Mouse (Mus musculus) embryonic facial prominence, embryonic 14.5 days (tissue): ENCODE measurements around the gene Katnbl1. TPM values are rescaled to one million over a fixed set of nuclear protein-coding genes. Genes with fewer than 3 reads are reported as not detected.
"Not testable (repeated sequence)": the region's sequence is repeated elsewhere in the genome, so short reads cannot be mapped to it uniquely, and the experiment has no call there.

Experiments
- ATAC-seq: fragments of 200-750 bp; cut with Nextera tagmentation; 2 replicates; pipeline ENCODE4 v1.8.0; 2017; ENCODE audit warnings: low read depth, moderate number of reproducible peaks, moderate TSS enrichment
- DNase-seq: peaks from one replicate; pipeline ENCODE4 v3.0.0-alpha.2; 2015; ENCODE audit warnings: low spot score
- H3K27ac ChIP-seq: fragments of 300-500 bp; sonication (generic); replicated peaks from 2 replicates; pipeline ENCODE4 v1.5.1; 2014; ENCODE audit warnings: low read depth, mild to moderate bottlenecking, low read length, moderate library complexity
- H3K27me3 ChIP-seq: fragments of 300-500 bp; sonication (generic); replicated peaks from 2 replicates; pipeline ENCODE4 v1.6.1; 2014; ENCODE audit warnings: low read length; ENCODE audit not compliant: control insufficient read depth, insufficient read depth
- H3K36me3 ChIP-seq: fragments of 300-500 bp; sonication (generic); 2 replicates; pipeline ENCODE4 v1.6.1; 2014; ENCODE audit warnings: low read length, mixed read lengths; ENCODE audit not compliant: control insufficient read depth, insufficient read depth
- H3K4me1 ChIP-seq: fragments of 300-500 bp; sonication (generic); 2 replicates; pipeline ENCODE4 v1.6.1; 2014; ENCODE audit warnings: antibody characterized with exemption, low read length; ENCODE audit not compliant: control insufficient read depth, insufficient read depth
- H3K4me2 ChIP-seq: fragments of 300-500 bp; sonication (generic); 2 replicates; pipeline ENCODE4 v1.6.1; 2014; ENCODE audit warnings: low read depth, mild to moderate bottlenecking, low read length, moderate library complexity, mixed read lengths
- H3K4me3 ChIP-seq: fragments of 300-500 bp; sonication (generic); 2 replicates; pipeline ENCODE4 v1.5.1; 2014; ENCODE audit warnings: low read depth, mild to moderate bottlenecking, low read length
- H3K9ac ChIP-seq: fragments of 300-500 bp; sonication (generic); 2 replicates; pipeline ENCODE4 v1.6.1; 2014; ENCODE audit warnings: low read depth, mild to moderate bottlenecking, low read length, moderate library complexity, mixed read lengths
- H3K9me3 ChIP-seq: fragments of 300-500 bp; sonication (generic); 2 replicates; pipeline ENCODE4 v1.6.1; 2016; ENCODE audit warnings: low read length; ENCODE audit not compliant: control insufficient read depth
- WGBS: fragments of 180-500 bp; shearing (Covaris S2); extraction: QIAGEN DNeasy Blood & Tissue Kit; methylation state at CpG from one replicate; pipeline ENCODE4 v1.1.7; 2014; 5-methylcytosine and 5-hydroxymethylcytosine counted together
- polyA plus RNA-seq: library from polyadenylated mRNA; unstranded; fragments of >200 nt; fragmentation: Nextera tagmentation; extraction: Ambion mirVana; gene quantifications from 2 replicates; pipeline ENCODE4 v1.2.1, GENCODE M21; 2014

The Katnbl1 gene
- polyA plus RNA-seq, 1 experiment from 2014 or later = 53.1 TPM

DNA sequence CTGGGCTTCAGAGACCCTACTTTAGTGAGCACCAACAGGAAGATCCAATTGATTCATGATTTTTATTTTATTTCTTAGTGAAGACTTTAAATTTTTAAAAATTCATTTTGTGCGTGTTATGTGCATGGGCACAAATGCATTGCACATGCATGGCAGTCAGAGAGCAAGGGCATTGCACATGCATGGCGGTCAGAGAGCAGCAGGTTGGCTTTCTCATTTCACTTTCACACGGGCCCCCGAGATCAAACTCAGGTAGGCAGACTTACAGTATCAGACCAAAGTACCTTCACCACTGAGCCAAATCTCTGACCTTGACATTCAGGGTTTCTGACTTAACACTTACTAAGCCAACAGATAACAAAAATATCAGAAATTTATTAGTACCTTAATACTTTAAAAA lies 50.7 kb downstream of the Katnbl1 start:
- Histone ChIP-seq H3K27me3 (no peaks in the 10 kb centered on the region), H3K4me1 (no peaks in the 10 kb centered on the region), H3K27ac (no peak overlapping the region), H3K4me2 (no peak overlapping the region), H3K36me3 (no peaks in the 10 kb centered on the region), H3K4me3 (no peak overlapping the region), H3K9me3 (no peaks in the 10 kb centered on the region), H3K9ac (no peak overlapping the region)
- WGBS = 85% methylated on average over 4 of the region's 4 CpGs
- ATAC-seq = no peak
- DNase-seq = no peak

DNA sequence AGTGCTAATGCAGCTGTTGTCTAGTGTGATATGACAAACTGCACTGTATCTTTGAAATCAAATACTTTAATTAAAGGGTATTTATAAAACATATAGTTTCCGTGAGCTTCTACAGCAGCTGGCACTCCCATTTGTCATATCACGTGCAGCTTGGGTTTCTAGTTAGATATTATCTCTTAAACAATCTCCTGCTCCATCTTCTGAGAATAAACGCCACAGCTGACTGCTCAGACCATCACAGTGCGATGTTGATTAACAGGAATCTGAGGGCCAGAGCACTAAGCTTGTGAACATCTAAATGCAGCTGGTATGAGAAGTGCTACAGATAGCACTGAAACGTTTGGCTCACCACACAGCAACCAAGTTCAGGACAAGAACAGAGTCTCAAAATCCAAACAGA lies 51.4 kb downstream of the Katnbl1 start:
- Histone ChIP-seq H3K4me3 (no peak overlapping the region), H3K4me2 (no peak overlapping the region), H3K27ac (no peak overlapping the region), H3K36me3 (no peaks in the 10 kb centered on the region), H3K4me1 (no peaks in the 10 kb centered on the region), H3K9ac (no peak overlapping the region), H3K27me3 (no peaks in the 10 kb centered on the region), H3K9me3 (no peaks in the 10 kb centered on the region)
- DNase-seq (peak; percentile 62), ATAC-seq (peak; percentile 70; the same call in 1 of the 2 replicates)
- WGBS = 53% methylated on average over 5 of the region's 5 CpGs

DNA sequence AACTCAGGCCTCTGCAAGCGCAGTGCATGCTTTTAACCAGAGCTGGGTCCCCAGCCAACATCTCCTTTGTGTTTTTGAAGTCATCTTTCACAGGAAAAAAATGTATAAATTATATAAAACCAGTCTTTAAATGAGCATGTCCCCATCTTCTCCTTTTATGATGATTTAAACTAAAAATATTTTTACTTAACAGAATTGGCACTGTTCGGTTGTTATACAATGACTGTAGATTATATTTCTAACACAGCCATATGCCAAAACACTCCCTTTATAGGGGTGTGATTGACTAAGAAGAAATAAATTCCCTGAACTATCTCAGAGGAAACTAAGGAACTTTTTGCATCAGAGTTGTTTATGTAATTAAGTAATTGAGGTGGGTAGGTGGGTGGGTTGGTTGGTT lies 53.5 kb downstream of the Katnbl1 start:
- Histone ChIP-seq H3K4me1 (no peaks in the 10 kb centered on the region), H3K4me3 (no peak overlapping the region), H3K36me3 (no peaks in the 10 kb centered on the region), H3K9ac (no peak overlapping the region), H3K4me2 (no peak overlapping the region), H3K27ac (no peak overlapping the region), H3K9me3 (no peaks in the 10 kb centered on the region), H3K27me3 (no peaks in the 10 kb centered on the region)
- ATAC-seq (no peak), DNase-seq (no peak)
- WGBS = 86% methylated on average over 2 of the region's 2 CpGs

DNA sequence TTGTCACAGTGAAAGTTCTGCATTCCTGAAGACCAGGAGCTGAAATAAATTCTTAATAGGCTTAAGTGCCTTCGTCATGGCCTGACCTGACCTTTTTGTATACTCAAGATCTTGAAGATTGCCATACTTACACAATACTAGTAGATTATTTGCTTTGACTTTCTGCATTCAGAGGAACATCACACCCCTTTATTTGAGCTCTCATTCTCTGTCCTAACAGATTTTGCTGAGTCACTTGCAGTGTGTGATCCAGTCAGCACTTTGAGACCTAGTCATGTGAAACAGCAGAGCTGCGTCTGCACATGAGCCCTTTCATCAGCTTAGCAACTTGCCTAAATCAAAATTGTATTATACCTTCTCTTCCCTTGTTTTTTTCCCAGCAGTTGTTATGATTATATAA lies 54.3 kb downstream of the Katnbl1 start:
- H3K4me3 ChIP-seq = no peak overlapping the region
- no peaks in the 10 kb centered on the region for H3K36me3 ChIP-seq
- no peaks in the 10 kb centered on the region for H3K4me1 ChIP-seq
- no peak overlapping the region for H3K9ac ChIP-seq
- H3K27ac ChIP-seq = no peak overlapping the region
- DNase-seq (peak; percentile 5), ATAC-seq (no peak)
- H3K4me2 ChIP-seq = no peak overlapping the region
- H3K27me3 ChIP-seq = no peaks in the 10 kb centered on the region
- no peaks in the 10 kb centered on the region for H3K9me3 ChIP-seq
- 63% methylated on average over 2 of the region's 2 CpGs for WGBS

DNA sequence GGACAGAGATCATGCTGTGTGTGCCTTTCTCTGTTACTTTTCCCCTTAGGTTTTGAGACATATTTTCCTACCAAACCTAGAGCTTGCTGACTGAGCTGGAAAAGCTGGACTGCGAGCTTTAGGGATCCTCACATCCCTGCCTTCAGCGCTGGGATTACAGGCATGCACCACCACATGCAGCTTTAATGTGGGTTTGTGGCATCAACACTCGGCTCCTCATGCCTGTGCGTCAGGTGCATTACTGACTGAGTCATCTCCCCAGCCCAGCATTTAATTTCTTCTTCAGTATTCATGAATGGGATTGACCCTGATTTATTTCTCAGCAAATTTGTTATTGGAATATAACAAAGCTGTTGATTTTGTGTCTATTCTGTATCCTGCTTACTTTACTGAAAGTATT lies 57.3 kb downstream of the Katnbl1 start:
- Histone ChIP-seq H3K27ac (no peak overlapping the region), H3K4me2 (no peak overlapping the region), H3K27me3 (no peaks in the 10 kb centered on the region), H3K9ac (no peak overlapping the region), H3K4me1 (no peaks in the 10 kb centered on the region), H3K4me3 (no peak overlapping the region), H3K36me3 (no peaks in the 10 kb centered on the region), H3K9me3 (no peaks in the 10 kb centered on the region)
- ATAC-seq (no peak), DNase-seq (no peak)
- WGBS = 72% methylated on average over 4 of the region's 4 CpGs

- H3K36me3 ChIP-seq = no peaks in the 10 kb centered on the region
- ATAC-seq = no peak
- H3K4me2 ChIP-seq = no peak overlapping the region
- no peak for DNase-seq
- whole genome bisulfite sequencing = 90% methylated on average over 2 of the region's 2 CpGs
- H3K27ac ChIP-seq = no peak overlapping the region
- H3K4me1 ChIP-seq = no peaks in the 10 kb centered on the region
- no peak overlapping the region for H3K4me3 ChIP-seq
- H3K27me3 ChIP-seq = no peaks in the 10 kb centered on the region
- no peak overlapping the region for H3K9ac ChIP-seq
- H3K9me3 ChIP-seq = no peaks in the 10 kb centered on the region
Measured at GRCm38 (mm10) chr2:112437589-112437988, 58.6 kb downstream of the Katnbl1 start.

DNA sequence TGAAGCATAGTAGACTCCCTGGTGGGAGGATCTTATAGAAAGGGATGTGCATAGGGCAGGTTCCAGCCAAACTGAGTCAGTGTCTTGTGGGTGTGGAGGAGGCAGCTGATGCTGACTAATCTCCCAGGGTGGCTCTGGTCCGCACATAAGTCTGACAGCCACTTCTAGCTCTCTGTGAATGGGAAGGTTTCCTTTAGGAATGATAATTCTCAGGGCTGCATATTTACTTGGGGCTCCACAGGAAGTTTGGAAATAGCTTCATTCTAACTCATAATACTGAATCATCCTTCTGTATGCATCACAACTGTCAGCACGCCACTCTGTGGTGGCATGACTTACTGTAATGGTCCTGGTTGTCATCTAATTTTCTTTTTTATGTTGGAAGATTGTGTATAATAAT lies 64.5 kb downstream of the Katnbl1 start:
- Histone ChIP-seq H3K36me3 (no peaks in the 10 kb centered on the region), H3K9me3 (no peaks in the 10 kb centered on the region), H3K9ac (no peak overlapping the region), H3K27me3 (no peaks in the 10 kb centered on the region), H3K4me2 (no peak overlapping the region), H3K27ac (no peak overlapping the region), H3K4me1 (no peaks in the 10 kb centered on the region), H3K4me3 (no peak overlapping the region)
- ATAC-seq = no peak
- 52% methylated on average over 2 of the region's 2 CpGs for WGBS
- no peak for DNase-seq

DNA sequence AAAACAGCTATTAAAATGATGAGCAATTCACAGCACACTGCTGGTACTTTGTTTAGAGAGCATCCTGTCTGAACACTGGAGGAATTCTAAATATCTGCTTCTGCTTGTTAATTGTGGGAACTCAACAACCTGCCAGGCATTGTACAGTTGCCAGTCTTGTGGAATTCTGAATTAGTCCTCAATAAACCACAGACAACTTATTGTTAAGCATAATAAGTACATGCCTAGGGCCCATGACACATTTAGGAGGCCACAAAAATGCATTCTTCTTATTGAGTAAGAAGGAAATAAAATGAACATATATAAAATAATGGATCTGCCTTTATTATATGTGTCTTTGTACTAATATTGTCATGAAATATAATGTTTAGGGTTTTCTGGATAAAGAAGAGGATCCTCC lies 66.5 kb downstream of the Katnbl1 start:
- ATAC-seq = no peak
- Histone ChIP-seq H3K4me2 (no peak overlapping the region), H3K9me3 (no peaks in the 10 kb centered on the region), H3K27ac (no peak overlapping the region), H3K9ac (no peak overlapping the region), H3K36me3 (no peaks in the 10 kb centered on the region), H3K4me1 (no peaks in the 10 kb centered on the region), H3K4me3 (no peak overlapping the region), H3K27me3 (no peaks in the 10 kb centered on the region)
- no peak for DNase-seq

- H3K4me1 ChIP-seq, H3K9ac ChIP-seq, ATAC-seq, H3K27ac ChIP-seq, H3K9me3 ChIP-seq, H3K4me2 ChIP-seq, H3K4me3 ChIP-seq, H3K36me3 ChIP-seq, H3K27me3 ChIP-seq, DNase-seq: not testable (repeated sequence)
- 69% methylated on average over 4 of the region's 4 CpGs for WGBS
Measured at GRCm38 (mm10) chr2:112448046-112448445, 69.0 kb downstream of the Katnbl1 start.
